Mouse (Mus musculus) adrenal gland, adult 8-10 months (tissue): Measurements from ENCODE around the gene Retreg3. TPM values are rescaled to one million over a fixed set of nuclear protein-coding genes. Genes with fewer than 3 reads are reported as not detected.

ENCODE experiments used
- DNase-seq: peaks from one replicate; pipeline ENCODE4 v3.0.0; 2022
- total RNA-seq, 4 experiments: library from RNA; stranded (reverse); gene quantifications; 2 replicates each; pipeline ENCODE4 v1.2.4; 2022

The Retreg3 gene
- total RNA-seq, 4 experiments from 2014 or later = 48.0 to 56.4 (median 50.8) TPM

GRCm38 (mm10) chr11:101078121-101078520 is 41.6 kb downstream of the Retreg3 start, which contains the start of gene Hsd17b1:
Gene Hsd17b1, plus strand, starts transcription at chr11:101078411.
- peak; percentile 19 for DNase-seq

- peak; percentile 12 for DNase-seq
Observed at GRCm38 (mm10) chr11:101071810-101072428, 47.8 kb downstream of the Retreg3 start.

- no peak for DNase-seq
Observed at GRCm38 (mm10) chr11:101070987-101071386, 48.7 kb downstream of the Retreg3 start.

GRCm38 (mm10) chr11:101070189-101070527 is 49.5 kb downstream of the Retreg3 start:
- no peak for DNase-seq

GRCm38 (mm10) chr11:101069391-101070188 is 50.1 kb downstream of the Retreg3 start, which contains the start of gene Naglu:
Gene Naglu, plus strand, starts transcription at chr11:101070012.
- DNase-seq = peak; percentile 96

- DNase-seq = peak; percentile 71
Observed at GRCm38 (mm10) chr11:101066549-101067412, 52.9 kb downstream of the Retreg3 start.

- peak; percentile 68 for DNase-seq
Observed at GRCm38 (mm10) chr11:101065002-101065401, 54.7 kb downstream of the Retreg3 start.

GRCm38 (mm10) chr11:101064462-101064861 is 55.2 kb downstream of the Retreg3 start:
- peak; percentile 35 for DNase-seq

GRCm38 (mm10) chr11:101063676-101064327 is 55.9 kb downstream of the Retreg3 start:
- peak; percentile 58 for DNase-seq

- peak; percentile 15 for DNase-seq
Observed at GRCm38 (mm10) chr11:101062971-101063675, 56.6 kb downstream of the Retreg3 start.

- peak; percentile 45 for DNase-seq
Observed at GRCm38 (mm10) chr11:101062165-101062884, 57.4 kb downstream of the Retreg3 start.

GRCm38 (mm10) chr11:101061049-101061448 is 58.6 kb downstream of the Retreg3 start:
- DNase-seq = no peak

GRCm38 (mm10) chr11:101060126-101060525 is 59.6 kb downstream of the Retreg3 start:
- peak; percentile 79 for DNase-seq

GRCm38 (mm10) chr11:101059473-101059872 is 60.2 kb downstream of the Retreg3 start:
- no peak for DNase-seq

GRCm38 (mm10) chr11:101058726-101059125 is 61.0 kb downstream of the Retreg3 start:
- peak; percentile 20 for DNase-seq

GRCm38 (mm10) chr11:101057860-101058259 is 61.8 kb downstream of the Retreg3 start:
- peak; percentile 72 for DNase-seq

GRCm38 (mm10) chr11:101056885-101057284 is 62.8 kb downstream of the Retreg3 start:
- peak; percentile 17 for DNase-seq

- peak; percentile 17 for DNase-seq
Observed at GRCm38 (mm10) chr11:101055418-101055817, 64.3 kb downstream of the Retreg3 start.

- DNase-seq = no peak
Observed at GRCm38 (mm10) chr11:101053974-101054373, 65.7 kb downstream of the Retreg3 start.

- peak; percentile 17 for DNase-seq
Observed at GRCm38 (mm10) chr11:101052751-101053473, 66.8 kb downstream of the Retreg3 start.
